Mouse (Mus musculus) ES-Bruce4 (cell line): ENCODE measurements around the gene Acbd6. TPM values are rescaled to one million over a fixed set of nuclear protein-coding genes. Genes with fewer than 3 reads are reported as not detected.

Experiments used
- H3K27ac ChIP-seq: 2 replicates; pipeline ENCODE4 v1.5.1; 2012; ENCODE audit warnings: low read length, inconsistent platforms; ENCODE audit not compliant: insufficient read depth
- H3K27me3 ChIP-seq: 2 replicates; pipeline ENCODE4 v1.6.1; 2012; ENCODE audit warnings: mild to moderate bottlenecking, low read length, inconsistent platforms; ENCODE audit not compliant: control insufficient read depth, poor library complexity, insufficient read depth, severe bottlenecking
- H3K36me3 ChIP-seq: 2 replicates; pipeline ENCODE4 v1.6.1; 2012; ENCODE audit warnings: inconsistent platforms, mild to moderate bottlenecking, low read length, moderate library complexity; ENCODE audit not compliant: control insufficient read depth, poor library complexity, insufficient read depth, severe bottlenecking
- H3K4me1 ChIP-seq: one replicate; pipeline ENCODE4 v1.8.1; 2011; ENCODE audit warnings: low read length; ENCODE audit not compliant: control insufficient read depth, insufficient read depth
- H3K4me3 ChIP-seq: 2 replicates; pipeline ENCODE4 v1.5.1; 2011; ENCODE audit warnings: low read depth, mild to moderate bottlenecking, low read length
- H3K9ac ChIP-seq: 2 replicates; pipeline ENCODE4 v1.6.1; 2012; ENCODE audit warnings: low read depth, mild to moderate bottlenecking, inconsistent platforms; ENCODE audit not compliant: poor library complexity, severe bottlenecking
- H3K9me3 ChIP-seq: replicated peaks from 2 replicates; pipeline ENCODE4 v1.6.1; 2012; ENCODE audit warnings: mild to moderate bottlenecking, low read length, inconsistent platforms; ENCODE audit not compliant: control insufficient read depth, poor library complexity, insufficient read depth, severe bottlenecking
- CTCF ChIP-seq: IDR thresholded peaks from one replicate; pipeline ENCODE4 v1.8.1; 2011; ENCODE audit warnings: low read depth, low read length
- EP300 ChIP-seq: IDR thresholded peaks from 2 replicates; pipeline ENCODE4 v1.6.1; 2011; ENCODE audit warnings: low read depth, low read length; ENCODE audit not compliant: insufficient read depth
- POLR2A ChIP-seq: IDR thresholded peaks from one replicate; pipeline ENCODE4 v1.8.1; 2011; ENCODE audit warnings: low read length; ENCODE audit not compliant: insufficient read depth
- polyA plus RNA-seq: library from polyadenylated mRNA; stranded (reverse); fragments of >200 nt; gene quantifications from 2 replicates; pipeline ENCODE4 v1.2.4, GENCODE M21; 2011; ENCODE audit warnings: low read depth; ENCODE audit not compliant: missing spikeins, insufficient read depth, insufficient read length

Gene Acbd6
- polyA plus RNA-seq, 1 experiment: 62.2 TPM

- H3K27me3 ChIP-seq: no peaks in the 10 kb centered on the region
- TF ChIP-seq POLR2A (no peak), CTCF (no peak), EP300 (no peak)
- no peaks in the 10 kb centered on the region for H3K4me1 ChIP-seq
- H3K9me3 ChIP-seq: peaks cover 16% of the 10 kb centered on the region; the same call in 1 of the 2 replicates
- H3K9ac ChIP-seq: no peak overlapping the region
- no peaks in the 10 kb centered on the region for H3K36me3 ChIP-seq
- no peak overlapping the region for H3K4me3 ChIP-seq
- no peak overlapping the region for H3K27ac ChIP-seq
Observed at GRCm38 (mm10) chr1:155529120-155529963, 28.6 kb upstream of the Acbd6 start.

- Histone ChIP-seq H3K9ac (no peak overlapping the region), H3K4me3 (no peak overlapping the region), H3K4me1 (no peaks in the 10 kb centered on the region), H3K27me3 (no peaks in the 10 kb centered on the region), H3K27ac (no peak overlapping the region), H3K36me3 (no peaks in the 10 kb centered on the region), H3K9me3 (peaks cover 16% of the 10 kb centered on the region; the same call in 1 of the 2 replicates)
- TF ChIP-seq CTCF (no peak), EP300 (no peak), POLR2A (no peak)
Observed at GRCm38 (mm10) chr1:155530561-155531457, 27.1 kb upstream of the Acbd6 start.

GRCm38 (mm10) chr1:155532396-155532795, 25.5 kb upstream of the Acbd6 start:
- no peak overlapping the region for H3K4me3 ChIP-seq
- TF ChIP-seq EP300 (no peak), POLR2A (no peak), CTCF (no peak)
- H3K4me1 ChIP-seq: no peaks in the 10 kb centered on the region
- H3K27me3 ChIP-seq: no peaks in the 10 kb centered on the region
- H3K27ac ChIP-seq: no peak overlapping the region
- no peak overlapping the region for H3K9ac ChIP-seq
- no peaks in the 10 kb centered on the region for H3K36me3 ChIP-seq
- peaks cover 16% of the 10 kb centered on the region; the same call in 1 of the 2 replicates for H3K9me3 ChIP-seq

GRCm38 (mm10) chr1:155532833-155533688, 24.9 kb upstream of the Acbd6 start:
- no peaks in the 10 kb centered on the region for H3K36me3 ChIP-seq
- H3K27ac ChIP-seq: no peak overlapping the region
- H3K9ac ChIP-seq: no peak overlapping the region
- TF ChIP-seq EP300 (no peak), CTCF (no peak), POLR2A (no peak)
- H3K4me3 ChIP-seq: no peak overlapping the region
- no peaks in the 10 kb centered on the region for H3K27me3 ChIP-seq
- H3K9me3 ChIP-seq: peaks cover 16% of the 10 kb centered on the region; the same call in 1 of the 2 replicates
- no peaks in the 10 kb centered on the region for H3K4me1 ChIP-seq

GRCm38 (mm10) chr1:155533689-155533965, 24.3 kb upstream of the Acbd6 start:
- H3K36me3 ChIP-seq: no peaks in the 10 kb centered on the region
- no peak overlapping the region for H3K9ac ChIP-seq
- H3K9me3 ChIP-seq: peaks cover 15% of the 10 kb centered on the region; the same call in 1 of the 2 replicates
- no peaks in the 10 kb centered on the region for H3K27me3 ChIP-seq
- TF ChIP-seq POLR2A (no peak), EP300 (no peak)
- no peak overlapping the region for H3K4me3 ChIP-seq
- H3K27ac ChIP-seq: no peak overlapping the region
- no peaks in the 10 kb centered on the region for H3K4me1 ChIP-seq
